Mouse (Mus musculus) liver, embryonic 14.5 days (tissue): ENCODE results near the gene Lin28b. TPM values are rescaled to one million over a fixed set of nuclear protein-coding genes. Genes with fewer than 3 reads are reported as not detected.
A peak's percentile ranks its signal among the peaks of the same experiment; 100 is the strongest.

Source experiments
- ATAC-seq: fragments of 200-750 bp; cut with Nextera tagmentation; 2 replicates; pipeline ENCODE4 v1.8.0; 2017; ENCODE audit warnings: moderate number of reproducible peaks, mild to moderate bottlenecking, moderate library complexity; ENCODE audit not compliant: insufficient read depth
- DNase-seq, 3 experiments: peaks; one replicate each; pipeline ENCODE4 v3.0.0-alpha.2; 2012 to 2013; ENCODE audit warnings: low read depth in 3 of 3, low spot score in 3 of 3
- H3K27ac ChIP-seq: fragments of 300-500 bp; sonication (generic); 2 replicates; pipeline ENCODE4 v1.5.1; 2014; ENCODE audit warnings: moderate library complexity, mild to moderate bottlenecking, control low read depth, inconsistent platforms
- H3K27me3 ChIP-seq: fragments of 300-500 bp; sonication (generic); 2 replicates; pipeline ENCODE4 v1.6.1; 2014; ENCODE audit warnings: mild to moderate bottlenecking, low read length, moderate library complexity; ENCODE audit not compliant: control insufficient read depth, insufficient read depth
- H3K36me3 ChIP-seq: fragments of 300-500 bp; sonication (generic); replicated peaks from 2 replicates; pipeline ENCODE4 v1.6.1; 2014; ENCODE audit warnings: low read depth; ENCODE audit not compliant: control insufficient read depth, insufficient read depth
- H3K4me1 ChIP-seq, 2 experiments: fragments of 200-500 bp in 1 of 2; fragments of 300-500 bp in 1 of 2; sonication (generic) in 1 of 2; replicated peaks; 2 replicates each; pipeline ENCODE4 v1.6.1; 2012 to 2014; ENCODE audit warnings: antibody characterized with exemption in 1 of 2, inconsistent platforms in 1 of 2, low read length in 1 of 2; ENCODE audit not compliant: control insufficient read depth in 2 of 2, insufficient read depth in 2 of 2
- H3K4me2 ChIP-seq: fragments of 300-500 bp; sonication (generic); 2 replicates; pipeline ENCODE4 v1.6.1; 2014; ENCODE audit warnings: low read depth, mild to moderate bottlenecking, control low read depth, moderate library complexity
- H3K4me3 ChIP-seq, 2 experiments: fragments of 200-500 bp in 1 of 2; fragments of 300-500 bp in 1 of 2; sonication (generic) in 1 of 2; 2 replicates each; pipeline ENCODE4 v1.5.1; 2012 to 2014; ENCODE audit warnings: low read depth in 2 of 2, low read length in 2 of 2, mild to moderate bottlenecking in 2 of 2, control low read depth in 1 of 2, inconsistent platforms in 1 of 2, moderate library complexity in 1 of 2; ENCODE audit not compliant: insufficient read depth in 1 of 2
- H3K9ac ChIP-seq: fragments of 300-500 bp; sonication (generic); replicated peaks from 2 replicates; pipeline ENCODE4 v1.6.1; 2014; ENCODE audit warnings: mild to moderate bottlenecking, control low read depth, moderate library complexity
- H3K9me3 ChIP-seq: fragments of 300-500 bp; sonication (generic); 2 replicates; pipeline ENCODE4 v1.6.1; 2016; ENCODE audit warnings: low read length, mixed read lengths; ENCODE audit not compliant: control insufficient read depth
- CTCF ChIP-seq: IDR thresholded peaks from 2 replicates; pipeline ENCODE4 v1.5.1; 2016; ENCODE audit warnings: antibody characterized with exemption, low read depth, control low read depth
- EP300 ChIP-seq: IDR thresholded peaks from 2 replicates; pipeline ENCODE4 v1.6.1; 2016; ENCODE audit warnings: antibody characterized with exemption, low read depth
- WGBS: fragments of 180-500 bp; shearing (Covaris S2); extraction: QIAGEN DNeasy Blood & Tissue Kit; methylation state at CpG from one replicate; pipeline ENCODE4 v1.1.7; 2014; ENCODE audit not compliant: insufficient replicate concordance; 5-methylcytosine and 5-hydroxymethylcytosine counted together
- polyA plus RNA-seq, 2 experiments: library from polyadenylated mRNA; depleted of rRNA in 1 of 2; stranded (reverse) in 1 of 2; unstranded in 1 of 2; fragments of >200 nt; fragmentation: Nextera tagmentation in 1 of 2; extraction: Ambion mirVana in 1 of 2; gene quantifications; 2 replicates each; pipeline versions ENCODE4 v1.2.1 to v1.2.3; 2012 to 2014

Lin28b gene
- polyA plus RNA-seq, 2 experiments, result 5.9 to 8.8 TPM

GRCm38 (mm10) chr10:45412144-45412543 is 74.1 kb downstream of the Lin28b start:
- Histone ChIP-seq H3K4me3 (no peak overlapping the region), H3K9ac (no peak overlapping the region), H3K4me1 (no peaks in the 10 kb centered on the region), H3K27me3 (no peaks in the 10 kb centered on the region), H3K4me2 (no peak overlapping the region), H3K27ac (no peak overlapping the region), H3K9me3 (no peaks in the 10 kb centered on the region), H3K36me3 (no peaks in the 10 kb centered on the region)
- DNase-seq (no peak), ATAC-seq (no peak)
- TF ChIP-seq EP300, result no peak
- no peak for TF ChIP-seq CTCF
- WGBS, result 87% methylated on average over 5 of the region's 5 CpGs

- ATAC-seq (no peak), DNase-seq (no peak)
- Histone ChIP-seq H3K36me3 (no peaks in the 10 kb centered on the region), H3K4me2 (no peak overlapping the region), H3K27ac (no peak overlapping the region), H3K9ac (no peak overlapping the region), H3K4me1 (no peaks in the 10 kb centered on the region), H3K9me3 (no peaks in the 10 kb centered on the region), H3K4me3 (no peak overlapping the region), H3K27me3 (no peaks in the 10 kb centered on the region)
- no peak for TF ChIP-seq CTCF
- no peak for TF ChIP-seq EP300
- WGBS, result 72% methylated on average over 2 of the region's 2 CpGs
Measured at GRCm38 (mm10) chr10:45411741-45412140, 74.5 kb downstream of the Lin28b start.

- Histone ChIP-seq H3K27me3 (no peaks in the 10 kb centered on the region), H3K36me3 (no peaks in the 10 kb centered on the region), H3K4me2 (no peak overlapping the region), H3K4me3 (no peak overlapping the region), H3K9ac (no peak overlapping the region), H3K9me3 (no peaks in the 10 kb centered on the region), H3K4me1 (no peaks in the 10 kb centered on the region), H3K27ac (no peak overlapping the region)
- WGBS, result 64% methylated on average over 10 of the region's 10 CpGs
- no peak for TF ChIP-seq EP300
- no peak for TF ChIP-seq CTCF
- ATAC-seq (no peak), DNase-seq (no peak)
Measured at GRCm38 (mm10) chr10:45410624-45411341, 75.4 kb downstream of the Lin28b start.

DNA sequence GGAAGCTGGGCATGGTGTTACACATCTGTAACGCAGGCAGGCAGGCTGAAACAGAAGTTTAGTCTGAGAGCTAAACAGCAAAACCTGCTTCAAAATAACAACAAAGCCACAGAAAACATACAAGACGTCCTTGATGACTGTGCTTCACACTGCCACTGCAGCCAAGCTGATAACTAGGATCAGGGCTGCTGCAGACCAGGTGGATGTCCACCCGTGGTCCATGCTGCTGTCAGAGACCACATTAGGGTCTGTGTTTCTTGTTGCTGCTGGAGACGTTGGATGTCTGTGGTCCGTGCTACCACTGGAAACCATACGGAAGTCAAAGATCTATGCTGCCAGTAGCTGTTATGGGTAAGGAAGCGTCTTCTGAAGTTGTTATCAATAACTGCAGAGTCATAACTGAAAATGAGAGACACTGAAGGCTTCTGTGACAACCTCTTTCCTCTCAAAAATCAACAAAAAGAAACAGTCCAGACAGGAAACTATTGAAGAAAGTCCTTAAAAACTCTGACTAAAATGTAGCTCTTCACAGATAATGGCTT is 86.4 kb downstream of the Lin28b start:
- Histone ChIP-seq H3K27me3 (no peaks in the 10 kb centered on the region), H3K36me3 (no peaks in the 10 kb centered on the region), H3K4me2 (peak overlapping the region; percentile 20), H3K9ac (no peak overlapping the region; the same call in 1 of the 2 replicates), H3K4me1 (peaks cover 0 to 13% of the 10 kb centered on the region in 2 experiments; a peak in 3 of 4 replicates), H3K4me3 (peak overlapping the region in 1 of 2 experiments; percentile 45; a peak in 2 of 4 replicates), H3K27ac (peak overlapping the region; percentile 23; the same call in 1 of the 2 replicates), H3K9me3 (no peaks in the 10 kb centered on the region)
- ATAC-seq (peak; percentile 55; the same call in 1 of the 2 replicates), DNase-seq (no peak)
- 20% methylated on average over 7 of the region's 7 CpGs for WGBS
- TF ChIP-seq EP300, result peak; percentile 11; the same call in 1 of the 2 replicates
- no peak for TF ChIP-seq CTCF

- H3K27me3 ChIP-seq, result no peaks in the 10 kb centered on the region
- no peak overlapping the region for H3K27ac ChIP-seq
- peaks cover 0 to 13% of the 10 kb centered on the region in 2 experiments; a peak in 3 of 4 replicates for H3K4me1 ChIP-seq
- H3K36me3 ChIP-seq, result no peaks in the 10 kb centered on the region
- H3K4me3 ChIP-seq, result no peak overlapping the region
- no peak for ATAC-seq
- WGBS, result 74% methylated on average over 1 of the region's 1 CpGs
- DNase-seq, result no peak
- TF ChIP-seq CTCF (no peak), EP300 (no peak)
- H3K9ac ChIP-seq, result no peak overlapping the region
- no peaks in the 10 kb centered on the region for H3K9me3 ChIP-seq
- no peak overlapping the region for H3K4me2 ChIP-seq
Measured at GRCm38 (mm10) chr10:45398211-45398610, 88.0 kb downstream of the Lin28b start.
